Mouse (Mus musculus) megakaryocyte progenitor cell, adult 5-6 weeks (primary cell): ENCODE results near the gene Ptgds. TPM values are rescaled to one million over a fixed set of nuclear protein-coding genes. Genes with fewer than 3 reads are reported as not detected.
A peak's percentile ranks its signal among the peaks of the same experiment; 100 is the strongest.

Experiments
- ATAC-seq: replicated peaks from 2 replicates; pipeline ENCODE4 v1.8.0; 2016; ENCODE audit warnings: mild to moderate bottlenecking, moderate TSS enrichment, inconsistent platforms; ENCODE audit not compliant: poor library complexity
- total RNA-seq, 2 experiments: library from RNA; stranded (forward) in 1 of 2; stranded (reverse) in 1 of 2; fragments of 157-497, 149-512 nt in 1 of 2; fragments of 200-1000 nt in 1 of 2; gene quantifications; 2 replicates each; pipeline versions ENCODE4 v1.2.3 to v1.2.4; 2015 to 2017

Ptgds gene
- total RNA-seq (2015) (0.42 TPM in 1 of 2 replicates, not detected in the other), total RNA-seq (2017) (not detected in 2 replicates)

GRCm38 (mm10) chr2:25469969-25470368 lies at the start of gene Ptgds:
Gene Ptgds (minus strand): TSS chr2:25470046.
- no peak for ATAC-seq

GRCm38 (mm10) chr2:25509912-25510311 lies 40.1 kb upstream of the Ptgds start:
- 0 out of 2 replicates have a peak, but pooled peaks have one; percentile 47 for ATAC-seq

GRCm38 (mm10) chr2:25506964-25507363 lies 37.1 kb upstream of the Ptgds start:
- ATAC-seq = peak; percentile 90

GRCm38 (mm10) chr2:25505860-25506259 lies 36.0 kb upstream of the Ptgds start:
- no peak for ATAC-seq

- ATAC-seq = no peak
Measured at GRCm38 (mm10) chr2:25505000-25505399, 35.2 kb upstream of the Ptgds start.

- ATAC-seq = no peak
Measured at GRCm38 (mm10) chr2:25504538-25504937, 34.7 kb upstream of the Ptgds start.

GRCm38 (mm10) chr2:25502726-25503125 lies 32.9 kb upstream of the Ptgds start:
- ATAC-seq = 0 out of 2 replicates have a peak, but pooled peaks have one; percentile 7

- ATAC-seq = no peak
Measured at GRCm38 (mm10) chr2:25501593-25502486, 32.0 kb upstream of the Ptgds start, which contains the start of gene C8g. Gene C8g (minus strand): TSS chr2:25501719.

GRCm38 (mm10) chr2:25500576-25501405 lies 30.9 kb upstream of the Ptgds start, which contains the start of gene Fbxw5:
Gene Fbxw5 (plus strand): TSS chr2:25500750.
- peak; percentile 84 for ATAC-seq

- ATAC-seq = no peak
Measured at GRCm38 (mm10) chr2:25500071-25500575, 30.3 kb upstream of the Ptgds start.

- ATAC-seq = no peak
Measured at GRCm38 (mm10) chr2:25498622-25499478, 29.0 kb upstream of the Ptgds start.

- 0 out of 2 replicates have a peak, but pooled peaks have one; percentile 6 for ATAC-seq
Measured at GRCm38 (mm10) chr2:25497846-25498575, 28.2 kb upstream of the Ptgds start.

- ATAC-seq = no peak
Measured at GRCm38 (mm10) chr2:25496462-25496861, 26.6 kb upstream of the Ptgds start.

- no peak for ATAC-seq
Measured at GRCm38 (mm10) chr2:25493476-25493961, 23.7 kb upstream of the Ptgds start, which contains the start of gene Lcn12. Gene Lcn12 (minus strand): TSS chr2:25493911.

- no peak for ATAC-seq
Measured at GRCm38 (mm10) chr2:25492988-25493387, 23.1 kb upstream of the Ptgds start.

- no peak for ATAC-seq
Measured at GRCm38 (mm10) chr2:25488671-25489068, 18.8 kb upstream of the Ptgds start.

GRCm38 (mm10) chr2:25487965-25488670 lies 18.3 kb upstream of the Ptgds start:
- ATAC-seq = no peak

GRCm38 (mm10) chr2:25484901-25485647 lies 15.2 kb upstream of the Ptgds start:
- no peak for ATAC-seq
